In genomic region chr4:136147436-136148135, GRCm38 (mm10) we compare ENCODE assay signal across 7 mouse cellular contexts. TPM values are rescaled to one million over a fixed set of nuclear protein-coding genes. Genes with fewer than 3 reads are reported as not detected.
DNase-seq lines count a peak whose midpoint lies in the region; ATAC-seq and TF ChIP-seq lines count a peak whose summit lies in the region.

No protein-coding gene starts in this region.

- peak overlapping the region; percentile 97 for H3K27ac ChIP-seq in gastrocnemius, adult 2 months
- H3K27ac ChIP-seq in limb, embryonic 11.5 days (replicated peaks; ENCODE audit: low read depth, low read length) = peak overlapping the region; percentile 96
- peak overlapping the region; percentile 8; the same call in 1 of the 2 replicates for H3K27ac ChIP-seq in midbrain, embryonic 13.5 days

- no peaks in the 10 kb centered on the region for H3K9me3 ChIP-seq in limb, embryonic 11.5 days (ENCODE audit: control insufficient read depth, low read length)
- no peaks in the 10 kb centered on the region for H3K9me3 ChIP-seq in midbrain, embryonic 13.5 days

- peak overlapping the region; percentile 54 for H3K4me2 ChIP-seq in limb, embryonic 11.5 days (ENCODE audit: low read depth, severe bottlenecking)
- H3K4me2 ChIP-seq in midbrain, embryonic 13.5 days (replicated peaks) = peak overlapping the region; percentile 76

- intact Hi-C loops in gastrocnemius, adult 2 months (cut with DNase I) = loop anchor here (2.0 to 10.0 kb wide), 2 partner anchors 77 to 173 kb away; partner anchors contain the start of gene Lypla2

- WGBS in limb, embryonic 11.5 days = 1% methylated on average over 47 of the region's 48 CpGs
- WGBS in midbrain, embryonic 13.5 days = 2% methylated on average over 44 of the region's 48 CpGs

- H3K36me3 ChIP-seq in limb, embryonic 11.5 days (ENCODE audit: control insufficient read depth, insufficient read depth, low read length) = no peaks in the 10 kb centered on the region
- no peaks in the 10 kb centered on the region for H3K36me3 ChIP-seq in midbrain, embryonic 13.5 days

- H3K4me1 ChIP-seq in limb, embryonic 11.5 days (ENCODE audit: control insufficient read depth, insufficient read depth, low read length) = peaks cover 41% of the 10 kb centered on the region
- peaks cover 69% of the 10 kb centered on the region for H3K4me1 ChIP-seq in midbrain, embryonic 13.5 days (replicated peaks)

- peak overlapping the region; percentile 81 for H3K4me3 ChIP-seq in gastrocnemius, adult 2 months
- H3K4me3 ChIP-seq in limb, embryonic 11.5 days (ENCODE audit: low read depth, low read length) = peak overlapping the region; percentile 76
- H3K4me3 ChIP-seq in midbrain, embryonic 13.5 days (replicated peaks) = peak overlapping the region; percentile 45

- no peak for TF ChIP-seq CTCF in gastrocnemius, adult 2 months (IDR thresholded peaks at IDR 0.05)

- peak; percentile 92 for DNase-seq in ZHBTc4 (ENCODE audit: low read depth, low spot score)
- peak; percentile 92 for DNase-seq in gastrocnemius, adult 2 months
- peak; percentile 91 for DNase-seq in induced T-regulatory cell, adult 2 months (ENCODE audit: low read depth)
- peak; percentile 94 for DNase-seq in limb, embryonic 11.5 days (ENCODE audit: low spot score)
- peak; percentile 85 to 86 for DNase-seq in spleen, adult 18-20 months

- peak; percentile 30 for ATAC-seq in common myeloid progenitor, adult 5-6 weeks (replicated peaks; ENCODE audit: low read depth, poor library complexity, severe bottlenecking)
- ATAC-seq in limb, embryonic 11.5 days (ENCODE audit: insufficient number of reproducible peaks, low FRiP score, low TSS enrichment, low read depth) = peak; percentile 60
- ATAC-seq in midbrain, embryonic 13.5 days = peak; percentile 78

- peak overlapping the region; percentile 17; the same call in 1 of the 2 replicates for H3K9ac ChIP-seq in limb, embryonic 11.5 days (ENCODE audit: low read length)
- peak overlapping the region; percentile 60 for H3K9ac ChIP-seq in midbrain, embryonic 13.5 days (replicated peaks)

- no peaks in the 10 kb centered on the region for H3K27me3 ChIP-seq in limb, embryonic 11.5 days (ENCODE audit: control insufficient read depth, insufficient read depth, low read length)
- H3K27me3 ChIP-seq in midbrain, embryonic 13.5 days = peaks cover 15% of the 10 kb centered on the region

RNA-seq across cellular contexts. Expression of gene Id3, which starts 4.3 kb away (rescaled TPM):
- 2.2 TPM in 1 of 2 replicates, not detected in the other for total RNA-seq in common myeloid progenitor, adult 5-6 weeks (2017)
- 10 to 100 TPM; 11.3 to 21.9 TPM for total RNA-seq in gastrocnemius, adult 2 months (2021)
- polyA plus RNA-seq in limb, embryonic 11.5 days (2014; fragmentation: Nextera tagmentation; extraction: Ambion mirVana) = 534 and 581 TPM in 2 replicates
- 175 and 214 TPM in 2 replicates for polyA plus RNA-seq in midbrain, embryonic 13.5 days (2015; fragmentation: Nextera tagmentation; extraction: Ambion mirVana)

RNA-seq across cellular contexts. Expression of gene E2f2, which starts 24.6 kb away (rescaled TPM):
- total RNA-seq in common myeloid progenitor, adult 5-6 weeks (2017) = 4.3 and 6.8 TPM in 2 replicates
- 1 to 10 TPM in 1 of 2 experiments, under 1 TPM in 1; 0.48 to 1.1 TPM for total RNA-seq in gastrocnemius, adult 2 months (2021)
- polyA plus RNA-seq in limb, embryonic 11.5 days (2014; fragmentation: Nextera tagmentation; extraction: Ambion mirVana) = 4.7 and 5.7 TPM in 2 replicates
- polyA plus RNA-seq in midbrain, embryonic 13.5 days (2015; fragmentation: Nextera tagmentation; extraction: Ambion mirVana) = 3.8 and 4.0 TPM in 2 replicates

RNA-seq across cellular contexts. Expression of gene Asap3, which starts 58.6 kb away (rescaled TPM):
- total RNA-seq in common myeloid progenitor, adult 5-6 weeks (2017) = not detected in 2 replicates
- total RNA-seq in gastrocnemius, adult 2 months (2021) = 1 to 10 TPM; 1.5 to 2.5 TPM
- 3.0 and 3.2 TPM in 2 replicates for polyA plus RNA-seq in limb, embryonic 11.5 days (2014; fragmentation: Nextera tagmentation; extraction: Ambion mirVana)
- 3.9 and 4.5 TPM in 2 replicates for polyA plus RNA-seq in midbrain, embryonic 13.5 days (2015; fragmentation: Nextera tagmentation; extraction: Ambion mirVana)

Comparison
In these comparisons a context has a peak if more than half of its experiments do, and no peak if none do; other contexts are left out.
1. Peak in every context shown above with its lines: DNase-seq, ATAC-seq, H3K4me3 ChIP-seq and H3K27ac ChIP-seq.
2. H3K27ac ChIP-seq: peak in every context shown above with its lines; median percentile 97 in gastrocnemius, adult 2 months; 96 in limb, embryonic 11.5 days; 8 in midbrain, embryonic 13.5 days.